22 mouse cellular contexts compared by ENCODE assay signal in the genomic region with DNA sequence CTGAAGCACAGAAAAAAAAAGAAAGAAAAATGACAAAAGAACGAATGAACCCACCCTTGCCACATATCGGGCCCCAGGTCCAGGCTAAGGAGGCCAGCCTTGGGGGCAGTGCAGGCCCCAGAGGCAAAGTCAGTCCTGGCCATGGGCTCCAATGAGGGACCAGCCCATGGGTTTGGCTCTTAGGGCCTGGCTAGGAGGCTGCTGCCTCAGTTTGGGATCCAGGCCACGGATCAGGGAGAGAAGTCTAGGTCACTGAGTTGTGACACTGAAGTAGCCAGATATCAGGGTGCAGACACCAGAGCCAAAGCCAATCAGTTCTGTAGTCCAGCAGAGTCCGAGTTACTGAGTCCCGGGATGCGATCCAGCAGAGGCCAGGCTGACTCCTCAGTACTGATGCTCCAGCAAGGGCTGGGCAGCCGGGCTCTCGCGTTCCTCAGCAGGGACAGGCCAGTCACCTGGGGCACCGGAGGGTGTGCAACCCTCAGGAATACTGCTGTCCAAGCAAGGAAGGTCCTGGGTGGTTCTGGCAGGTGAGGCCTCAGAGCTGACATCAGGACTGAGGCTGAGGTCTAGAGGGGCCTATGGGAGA. TPM values are rescaled to one million over a fixed set of nuclear protein-coding genes. Genes with fewer than 3 reads are reported as not detected.
DNase-seq lines count a peak whose midpoint lies in the region; ATAC-seq and TF ChIP-seq lines count a peak whose summit lies in the region.
"Had no signal": no experiment of that assay in that cellular context is flagged by ENCODE, and none has a peak within 500 bp of the region (broad histone marks: within the 10 kb centered on the region; RNA-seq: fewer than 3 reads in every experiment).

No protein-coding gene starts in this region.

- H3K9ac ChIP-seq in limb, embryonic 13.5 days, result peak overlapping the region; percentile 13; the same call in 1 of the 2 replicates
- peak overlapping the region; percentile 89 for H3K9ac ChIP-seq in liver, embryonic 16.5 days (ENCODE audit: low read depth, low read length)
- H3K9ac ChIP-seq: forebrain, embryonic 15.5 days had no signal

- no peaks in the 10 kb centered on the region for H3K27me3 ChIP-seq in limb, embryonic 13.5 days
- no peaks in the 10 kb centered on the region for H3K27me3 ChIP-seq in liver, embryonic 16.5 days (ENCODE audit: control insufficient read depth, insufficient read depth, low read depth, low read length)
- H3K27me3 ChIP-seq: forebrain, embryonic 15.5 days; Patski had no signal

- H3K4me3 ChIP-seq in gastrocnemius, adult 2 months, result no peak overlapping the region
- H3K4me3 ChIP-seq in limb, embryonic 13.5 days, result no peak overlapping the region
- peak overlapping the region; percentile 84 for H3K4me3 ChIP-seq in liver, embryonic 16.5 days (ENCODE audit: low read depth, low read length)
- no peak overlapping the region for H3K4me3 ChIP-seq in left cerebral cortex, adult 2 months
- H3K4me3 ChIP-seq: forebrain, embryonic 15.5 days had no signal

- no peak for DNase-seq in gastrocnemius, adult 2 months
- no peak for DNase-seq in gastrocnemius, adult 8-10 months (ENCODE audit: low spot score in 2 of 2)
- DNase-seq in spleen, postnatal 10 days (ENCODE audit: low spot score in 2 of 2), result peak; percentile 57 to 61
- DNase-seq in spleen, postnatal 14 days (ENCODE audit: low spot score in 2 of 2), result no peak
- DNase-seq in left cerebral cortex, adult 2 months (ENCODE audit: extremely low spot score in 1 of 2, low spot score in 2 of 2), result no peak
- no peak for DNase-seq in urinary bladder, postnatal 36 days (ENCODE audit: low spot score in 2 of 2)
- DNase-seq: adrenal gland, adult 8-10 months; cerebellum, adult 11 months; cerebellum, postnatal 25 days; kidney, adult 8-10 months; kidney, postnatal 25 days; left cerebral cortex, postnatal 4 days; lung, embryonic 14.5 days; lung, postnatal 36 days; retina, postnatal 1 day had no signal

- peaks cover 62% of the 10 kb centered on the region for H3K36me3 ChIP-seq in limb, embryonic 13.5 days
- H3K36me3 ChIP-seq in liver, embryonic 16.5 days (ENCODE audit: control insufficient read depth, insufficient read depth), result peaks cover 18% of the 10 kb centered on the region

- H3K9me3 ChIP-seq in limb, embryonic 13.5 days, result no peaks in the 10 kb centered on the region
- no peaks in the 10 kb centered on the region for H3K9me3 ChIP-seq in liver, embryonic 16.5 days (replicated peaks; ENCODE audit: control insufficient read depth, low read length)
- H3K9me3 ChIP-seq: forebrain, embryonic 15.5 days had no signal

- H3K27ac ChIP-seq in gastrocnemius, adult 2 months, result peak overlapping the region; percentile 20; the same call in 1 of the 2 replicates
- H3K27ac ChIP-seq in limb, embryonic 13.5 days, result no peak overlapping the region
- H3K27ac ChIP-seq in liver, embryonic 16.5 days (ENCODE audit: low read length), result peak overlapping the region; percentile 98
- no peak overlapping the region for H3K27ac ChIP-seq in left cerebral cortex, adult 2 months
- H3K27ac ChIP-seq: forebrain, embryonic 15.5 days had no signal

- ATAC-seq in limb, embryonic 13.5 days (ENCODE audit: low FRiP score, low read depth), result no peak
- no peak for ATAC-seq in liver, embryonic 16.5 days (ENCODE audit: low read depth)
- ATAC-seq: forebrain, embryonic 15.5 days; Patski had no signal

- no peak for TF ChIP-seq CTCF in gastrocnemius, adult 2 months (IDR thresholded peaks at IDR 0.05)
- TF ChIP-seq CTCF in left cerebral cortex, adult 2 months (IDR thresholded peaks at IDR 0.05), result no peak

- 93% methylated on average over 10 of the region's 10 CpGs for WGBS in limb, embryonic 13.5 days
- WGBS in liver, embryonic 16.5 days (ENCODE audit: insufficient replicate concordance), result 80% methylated on average over 10 of the region's 10 CpGs

- H3K4me1 ChIP-seq in limb, embryonic 13.5 days, result peaks cover 36% of the 10 kb centered on the region
- peaks cover 64% of the 10 kb centered on the region for H3K4me1 ChIP-seq in liver, embryonic 16.5 days (ENCODE audit: control insufficient read depth, low read depth, low read length)

- intact Hi-C loops in gastrocnemius, adult 2 months (cut with DNase I), result no loop called here
- intact Hi-C loops in left cerebral cortex, adult 2 months (cut with DNase I), result no loop called here

- H3K4me2 ChIP-seq in limb, embryonic 13.5 days (replicated peaks), result no peak overlapping the region
- peak overlapping the region; percentile 96 for H3K4me2 ChIP-seq in liver, embryonic 16.5 days (ENCODE audit: low read depth, low read length)
- H3K4me2 ChIP-seq: forebrain, embryonic 15.5 days had no signal

RNA-seq across cellular contexts. Expression of gene Sipa1, which starts 1.3 kb away (rescaled TPM):
- total RNA-seq in gastrocnemius, adult 2 months (2021), result 10 to 100 TPM in 1 of 2 experiments, 1 to 10 TPM in 1; 10.0 to 11.0 TPM
- total RNA-seq in gastrocnemius, adult 8-10 months (2022), result 1 to 10 TPM; 2.1 to 6.9 (median 6.3) TPM
- 25.2 and 27.8 TPM in 2 replicates for polyA plus RNA-seq in limb, embryonic 13.5 days (2015; fragmentation: Nextera tagmentation; extraction: Ambion mirVana)
- polyA plus RNA-seq in liver, embryonic 16.5 days (2015; fragmentation: Nextera tagmentation; extraction: Ambion mirVana), result 19.7 and 22.3 TPM in 2 replicates
- total RNA-seq in left cerebral cortex, adult 2 months (2021), result 10 to 100 TPM; 18.2 to 19.0 TPM

RNA-seq across cellular contexts. Expression of gene Map3k11, which starts 23.8 kb away (rescaled TPM):
- 10 to 100 TPM in 1 of 2 experiments, 1 to 10 TPM in 1; 8.7 to 11.8 TPM for total RNA-seq in gastrocnemius, adult 2 months (2021)
- total RNA-seq in gastrocnemius, adult 8-10 months (2022), result 1 to 10 TPM; 7.1 to 8.7 (median 8.1) TPM
- 18.2 and 18.5 TPM in 2 replicates for polyA plus RNA-seq in limb, embryonic 13.5 days (2015; fragmentation: Nextera tagmentation; extraction: Ambion mirVana)
- polyA plus RNA-seq in liver, embryonic 16.5 days (2015; fragmentation: Nextera tagmentation; extraction: Ambion mirVana), result 12.9 and 15.2 TPM in 2 replicates
- total RNA-seq in left cerebral cortex, adult 2 months (2021), result 10 to 100 TPM; 16.2 to 17.0 TPM

RNA-seq across cellular contexts. Expression of gene Pcnx3, which starts 23.9 kb away (rescaled TPM):
- total RNA-seq in gastrocnemius, adult 2 months (2021), result 10 to 100 TPM; 12.6 to 14.0 TPM
- 10 to 100 TPM; 11.8 to 15.2 (median 13.7) TPM for total RNA-seq in gastrocnemius, adult 8-10 months (2022)
- 25.4 and 28.7 TPM in 2 replicates for polyA plus RNA-seq in limb, embryonic 13.5 days (2015; fragmentation: Nextera tagmentation; extraction: Ambion mirVana)
- polyA plus RNA-seq in liver, embryonic 16.5 days (2015; fragmentation: Nextera tagmentation; extraction: Ambion mirVana), result 8.2 and 9.7 TPM in 2 replicates
- total RNA-seq in left cerebral cortex, adult 2 months (2021), result 10 to 100 TPM; 77.5 to 80.0 TPM

RNA-seq across cellular contexts. Expression of gene Rela, which starts 27.5 kb away (rescaled TPM):
- total RNA-seq in gastrocnemius, adult 2 months (2021), result 10 to 100 TPM; 14.6 to 14.7 TPM
- total RNA-seq in gastrocnemius, adult 8-10 months (2022), result 10 to 100 TPM; 13.8 to 20.5 (median 15.0) TPM
- 47.6 and 48.5 TPM in 2 replicates for polyA plus RNA-seq in limb, embryonic 13.5 days (2015; fragmentation: Nextera tagmentation; extraction: Ambion mirVana)
- 21.6 and 23.6 TPM in 2 replicates for polyA plus RNA-seq in liver, embryonic 16.5 days (2015; fragmentation: Nextera tagmentation; extraction: Ambion mirVana)
- 10 to 100 TPM; 23.4 to 25.4 TPM for total RNA-seq in left cerebral cortex, adult 2 months (2021)

RNA-seq across cellular contexts. Expression of gene Kcnk7, which starts 39.4 kb away (rescaled TPM):
- not detected for total RNA-seq in gastrocnemius, adult 2 months (2021)
- total RNA-seq in gastrocnemius, adult 8-10 months (2022), result not detected
- polyA plus RNA-seq in limb, embryonic 13.5 days (2015; fragmentation: Nextera tagmentation; extraction: Ambion mirVana), result 0.51 and 0.75 TPM in 2 replicates
- polyA plus RNA-seq in liver, embryonic 16.5 days (2015; fragmentation: Nextera tagmentation; extraction: Ambion mirVana), result 0.14 TPM in 2 replicates
- total RNA-seq in left cerebral cortex, adult 2 months (2021), result not detected
- total RNA-seq: adrenal gland, adult 8-10 months; left cerebral cortex, adult 18-20 months; left cerebral cortex, postnatal 4 days; midbrain, postnatal 0 days had no signal
- polyA plus RNA-seq: brain, embryonic 14.5 days had no signal

Comparison
In these comparisons a context has a peak if more than half of its experiments do, and no peak if none do; other contexts are left out.
1. DNase-seq: peak in spleen, postnatal 10 days (2 of 2); none in gastrocnemius, adult 2 months (single experiment), gastrocnemius, adult 8-10 months (0 of 2), spleen, postnatal 14 days (0 of 2), left cerebral cortex, adult 2 months (0 of 2) and urinary bladder, postnatal 36 days (0 of 2).
2. H3K27ac ChIP-seq: peak in gastrocnemius, adult 2 months (single experiment) and liver, embryonic 16.5 days (single experiment); none in limb, embryonic 13.5 days (single experiment) and left cerebral cortex, adult 2 months (single experiment).
3. RNA of gene Pcnx3, which starts 23.9 kb away (total RNA-seq): 77.5 to 80.0 TPM in left cerebral cortex, adult 2 months; 11.8 to 15.2 TPM in gastrocnemius, adult 8-10 months and 12.6 to 14.0 TPM in gastrocnemius, adult 2 months; every median in the first group is over 4 times any median in the second.